Mouse (Mus musculus): Measurements from ENCODE around the gene Gas2l3. TPM values are rescaled to one million over a fixed set of nuclear protein-coding genes. Genes with fewer than 3 reads are reported as not detected.

Gas2l3 gene
- polyA plus RNA-seq, 1 experiment from 2014 or later, result 13.6 TPM

DNA sequence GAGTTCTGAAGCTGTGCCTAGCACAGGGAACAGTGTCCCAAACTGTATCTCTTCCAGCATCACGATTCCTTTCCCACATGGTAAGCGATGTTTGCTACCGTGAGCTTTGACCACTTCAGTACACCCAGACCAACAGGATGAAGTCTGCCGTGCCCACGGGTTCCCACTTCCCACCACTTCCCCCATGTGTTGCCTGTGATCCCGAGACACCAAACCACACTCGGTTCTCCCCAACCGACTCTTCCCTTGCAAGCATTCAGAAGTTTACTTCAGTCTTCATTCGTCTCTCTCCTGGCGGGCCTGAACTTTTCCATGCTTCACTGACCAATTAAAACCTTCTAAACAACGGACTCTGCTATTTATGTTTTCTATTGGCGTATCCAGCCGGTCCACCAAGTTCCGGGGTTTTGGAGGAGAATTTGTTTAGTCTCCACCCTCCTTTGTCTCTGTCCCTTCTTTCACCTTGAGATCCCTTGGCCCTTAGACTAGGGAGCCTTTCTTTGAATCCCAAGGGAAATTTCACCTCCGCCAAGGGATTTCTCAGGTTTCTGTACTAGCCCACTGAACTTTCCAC, 9.4 kb upstream of the Gas2l3 start:
- Histone ChIP-seq H3K4me1 (ENCODE audit: control insufficient read depth, insufficient read depth, low read length) (no peaks in the 10 kb centered on the region), H3K27ac (ENCODE audit: low read length) (no peak overlapping the region), H3K36me3 (ENCODE audit: control insufficient read depth, insufficient read depth, low read length) (no peaks in the 10 kb centered on the region), H3K27me3 (replicated peaks; ENCODE audit: control insufficient read depth, insufficient read depth, low read length) (no peaks in the 10 kb centered on the region), H3K9ac (ENCODE audit: low read depth, low read length) (no peak overlapping the region), H3K4me3 (ENCODE audit: low read length) (no peak overlapping the region), H3K4me2 (ENCODE audit: low read depth, low read length) (no peak overlapping the region), H3K9me3 (ENCODE audit: control insufficient read depth, low read length) (no peaks in the 10 kb centered on the region)
- 80% methylated on average over 15 of the region's 15 CpGs for WGBS
- ATAC-seq, result no peak

DNA sequence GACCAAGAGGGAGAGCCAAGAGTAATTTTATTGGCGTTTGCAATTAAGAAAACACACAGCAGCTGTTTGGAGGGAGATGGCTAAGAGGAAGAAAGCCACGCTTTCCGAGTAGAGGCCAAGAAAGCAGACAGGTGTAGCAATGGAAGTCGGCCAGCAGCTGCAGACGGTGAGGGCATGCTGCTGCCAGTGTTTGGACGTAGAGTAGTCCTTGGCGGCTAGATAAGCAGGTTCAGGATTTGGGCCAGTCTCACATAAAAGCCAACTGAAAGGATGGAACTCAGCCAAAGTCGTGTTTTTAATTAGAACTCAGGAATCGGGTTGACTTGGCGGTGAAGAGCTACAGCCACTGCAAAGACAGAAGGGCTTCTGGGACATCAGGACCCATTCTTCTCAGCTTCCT, 6.6 kb upstream of the Gas2l3 start:
- H3K4me1 ChIP-seq (ENCODE audit: control insufficient read depth, insufficient read depth, low read length), result no peaks in the 10 kb centered on the region
- H3K36me3 ChIP-seq (ENCODE audit: control insufficient read depth, insufficient read depth, low read length), result no peaks in the 10 kb centered on the region
- no peak overlapping the region for H3K4me2 ChIP-seq (ENCODE audit: low read depth, low read length)
- 63% methylated on average over 10 of the region's 10 CpGs for WGBS
- H3K9ac ChIP-seq (ENCODE audit: low read depth, low read length), result no peak overlapping the region
- H3K4me3 ChIP-seq (ENCODE audit: low read length), result no peak overlapping the region
- no peaks in the 10 kb centered on the region for H3K9me3 ChIP-seq (ENCODE audit: control insufficient read depth, low read length)
- ATAC-seq, result peak; percentile 60; the same call in 1 of the 2 replicates
- no peak overlapping the region for H3K27ac ChIP-seq (ENCODE audit: low read length)
- no peaks in the 10 kb centered on the region for H3K27me3 ChIP-seq (replicated peaks; ENCODE audit: control insufficient read depth, insufficient read depth, low read length)

DNA sequence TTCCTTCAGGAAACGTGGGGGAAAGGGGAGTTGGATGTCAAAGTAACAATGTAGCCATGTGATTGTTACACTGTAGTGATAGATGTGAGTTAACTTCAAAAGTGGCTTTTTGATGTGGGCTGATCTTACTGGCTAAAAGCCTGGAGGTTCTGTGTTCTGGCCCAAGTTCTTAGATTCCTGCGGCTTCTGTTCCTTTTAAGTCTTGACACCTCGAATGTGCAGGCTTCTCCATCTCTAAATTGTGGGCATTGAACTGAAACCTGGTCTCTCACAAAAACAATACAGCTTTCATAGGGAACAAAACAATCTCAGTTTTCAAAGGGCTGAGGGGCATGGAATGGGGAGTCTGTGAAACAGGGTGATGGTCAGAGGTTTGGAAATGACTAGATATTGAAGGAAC, 614 bp upstream of the Gas2l3 start:
- H3K27ac ChIP-seq (ENCODE audit: low read length), result peak overlapping the region; percentile 62; the same call in 1 of the 2 replicates

DNA sequence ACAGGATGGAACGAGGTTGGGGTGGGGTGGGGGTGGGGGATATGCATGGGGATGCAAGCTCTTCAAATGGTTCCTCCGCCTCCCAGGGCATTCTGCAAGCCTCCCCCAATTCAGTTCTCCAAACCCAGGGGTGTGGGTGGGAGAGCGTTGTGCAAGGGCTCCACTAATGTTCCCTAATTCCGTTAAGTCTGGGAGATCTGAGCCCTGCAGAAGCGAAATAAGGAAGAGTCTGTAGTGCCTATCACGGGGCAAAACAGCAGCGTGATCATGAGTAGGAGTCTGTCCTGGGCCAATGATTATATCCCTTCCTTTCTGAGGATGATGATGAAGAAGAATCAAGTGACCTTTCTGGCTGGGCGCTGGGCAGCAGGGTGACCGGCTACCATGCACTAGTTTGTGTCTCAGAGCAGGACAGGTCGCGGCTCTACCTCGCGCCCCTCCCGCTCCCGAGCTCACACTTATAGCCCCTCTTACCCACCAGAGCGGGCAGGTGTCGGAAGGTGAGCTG, 598 bp downstream of the Gas2l3 start:
- H3K4me3 ChIP-seq (ENCODE audit: low read length), result peak overlapping the region; percentile 84
- peak overlapping the region; percentile 78 for H3K27ac ChIP-seq (ENCODE audit: low read length)
- peaks cover 13% of the 10 kb centered on the region for H3K4me1 ChIP-seq (ENCODE audit: control insufficient read depth, insufficient read depth, low read length)
- 1% methylated on average over 17 of the region's 17 CpGs for WGBS
- peak overlapping the region; percentile 78 for H3K9ac ChIP-seq (ENCODE audit: low read depth, low read length)
- peak; percentile 49 for ATAC-seq
- H3K36me3 ChIP-seq (ENCODE audit: control insufficient read depth, insufficient read depth, low read length), result 0 out of 2 replicates have a peak, but pooled peaks cover 3% of the 10 kb centered on the region
- H3K27me3 ChIP-seq (replicated peaks; ENCODE audit: control insufficient read depth, insufficient read depth, low read length), result no peaks in the 10 kb centered on the region
- no peaks in the 10 kb centered on the region for H3K9me3 ChIP-seq (ENCODE audit: control insufficient read depth, low read length)
- H3K4me2 ChIP-seq (ENCODE audit: low read depth, low read length), result peak overlapping the region; percentile 87

More for the DNA sequence above, 614 bp upstream of the Gas2l3 start:
- no peak for ATAC-seq
- no peaks in the 10 kb centered on the region for H3K27me3 ChIP-seq (replicated peaks; ENCODE audit: control insufficient read depth, insufficient read depth, low read length)
- 0 out of 2 replicates have a peak, but pooled peaks cover 3% of the 10 kb centered on the region for H3K36me3 ChIP-seq (ENCODE audit: control insufficient read depth, insufficient read depth, low read length)
- 47% methylated on average over 3 of the region's 3 CpGs for WGBS
- peak overlapping the region; percentile 87 for H3K4me2 ChIP-seq (ENCODE audit: low read depth, low read length)
- peak overlapping the region; percentile 78 for H3K9ac ChIP-seq (ENCODE audit: low read depth, low read length)
- H3K4me3 ChIP-seq (ENCODE audit: low read length), result peak overlapping the region; percentile 84
- H3K4me1 ChIP-seq (ENCODE audit: control insufficient read depth, insufficient read depth, low read length), result peaks cover 11% of the 10 kb centered on the region
- no peaks in the 10 kb centered on the region for H3K9me3 ChIP-seq (ENCODE audit: control insufficient read depth, low read length)

DNA sequence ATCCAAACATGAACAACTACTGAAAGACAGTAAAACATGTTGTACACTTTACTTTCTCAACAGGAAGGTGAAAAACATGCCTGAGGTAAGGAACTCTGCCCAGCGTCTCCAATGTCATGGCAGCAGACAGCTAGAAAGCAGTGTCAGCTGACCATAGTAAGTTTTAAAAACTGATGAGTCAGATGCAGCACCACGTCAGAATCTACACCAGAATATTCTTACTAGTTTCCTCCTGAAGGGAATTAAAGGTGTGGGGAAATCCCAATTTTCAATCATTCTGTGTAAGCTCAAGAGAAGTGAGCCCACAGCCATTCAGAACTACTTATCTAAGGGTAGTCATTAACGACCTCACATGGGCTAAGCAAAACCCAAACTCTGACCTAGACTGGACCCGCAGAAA, 1.1 kb downstream of the Gas2l3 start:
- H3K36me3 ChIP-seq (ENCODE audit: control insufficient read depth, insufficient read depth, low read length), result 0 out of 2 replicates have a peak, but pooled peaks cover 3% of the 10 kb centered on the region
- peak overlapping the region; percentile 87 for H3K4me2 ChIP-seq (ENCODE audit: low read depth, low read length)
- H3K9ac ChIP-seq (ENCODE audit: low read depth, low read length), result peak overlapping the region; percentile 78
- 10% methylated on average over 4 of the region's 4 CpGs for WGBS
- no peak overlapping the region for H3K27ac ChIP-seq (ENCODE audit: low read length)
- peak overlapping the region; percentile 84 for H3K4me3 ChIP-seq (ENCODE audit: low read length)
- 0 out of 2 replicates have a peak, but pooled peaks have one; percentile 6 for ATAC-seq
- H3K9me3 ChIP-seq (ENCODE audit: control insufficient read depth, low read length), result no peaks in the 10 kb centered on the region
- H3K27me3 ChIP-seq (replicated peaks; ENCODE audit: control insufficient read depth, insufficient read depth, low read length), result no peaks in the 10 kb centered on the region
- H3K4me1 ChIP-seq (ENCODE audit: control insufficient read depth, insufficient read depth, low read length), result peaks cover 13% of the 10 kb centered on the region

DNA sequence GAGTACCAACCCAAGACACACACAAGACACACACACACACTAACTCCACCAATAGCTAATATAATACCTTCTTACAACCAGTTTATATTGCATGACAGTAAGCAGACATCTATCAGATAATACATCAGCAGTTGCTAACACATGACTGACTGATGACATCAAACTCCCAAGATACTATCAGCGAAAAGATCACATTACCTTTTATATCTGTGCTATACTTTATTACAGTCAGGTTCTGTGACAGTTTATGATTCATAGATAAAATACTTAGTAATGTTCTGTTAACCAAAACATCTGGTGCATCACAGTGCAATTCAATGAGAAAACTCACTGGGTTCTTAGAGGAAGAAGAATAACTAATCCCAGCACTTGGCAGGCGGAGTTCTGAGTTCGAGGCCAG, 1.8 kb downstream of the Gas2l3 start:
- Histone ChIP-seq H3K4me3 (ENCODE audit: low read length) (no peak overlapping the region), H3K4me2 (ENCODE audit: low read depth, low read length) (no peak overlapping the region), H3K4me1 (ENCODE audit: control insufficient read depth, insufficient read depth, low read length) (peaks cover 13% of the 10 kb centered on the region), H3K36me3 (ENCODE audit: control insufficient read depth, insufficient read depth, low read length) (0 out of 2 replicates have a peak, but pooled peaks cover 3% of the 10 kb centered on the region), H3K9ac (ENCODE audit: low read depth, low read length) (no peak overlapping the region), H3K27me3 (replicated peaks; ENCODE audit: control insufficient read depth, insufficient read depth, low read length) (no peaks in the 10 kb centered on the region), H3K27ac (ENCODE audit: low read length) (no peak overlapping the region), H3K9me3 (ENCODE audit: control insufficient read depth, low read length) (no peaks in the 10 kb centered on the region)
- ATAC-seq, result no peak
- WGBS, result 90% methylated on average over 3 of the region's 3 CpGs

DNA sequence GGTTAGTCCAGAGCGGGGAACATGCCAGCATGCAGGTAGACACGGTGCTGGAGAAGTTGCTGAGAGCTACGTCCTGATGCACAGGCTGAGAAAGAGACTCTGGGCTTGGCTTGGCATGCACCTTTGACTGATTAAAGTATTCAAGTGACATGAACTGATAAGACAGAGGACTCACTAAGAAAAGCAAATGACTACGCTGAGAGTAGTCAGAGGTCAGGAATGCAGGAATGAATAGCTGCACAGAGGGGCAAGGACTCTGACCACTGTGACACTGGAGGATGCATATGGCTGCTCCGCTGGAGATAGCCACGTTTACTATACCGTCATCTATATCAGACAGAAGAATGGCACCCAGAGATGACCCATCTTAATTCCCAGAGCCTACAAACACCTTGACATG, 4.4 kb downstream of the Gas2l3 start:
- no peak for ATAC-seq
- WGBS, result 73% methylated on average over 7 of the region's 7 CpGs
- Histone ChIP-seq H3K9me3 (ENCODE audit: control insufficient read depth, low read length) (no peaks in the 10 kb centered on the region), H3K4me2 (ENCODE audit: low read depth, low read length) (no peak overlapping the region), H3K9ac (ENCODE audit: low read depth, low read length) (no peak overlapping the region), H3K36me3 (ENCODE audit: control insufficient read depth, insufficient read depth, low read length) (0 out of 2 replicates have a peak, but pooled peaks cover 3% of the 10 kb centered on the region), H3K27ac (ENCODE audit: low read length) (no peak overlapping the region), H3K27me3 (replicated peaks; ENCODE audit: control insufficient read depth, insufficient read depth, low read length) (no peaks in the 10 kb centered on the region), H3K4me1 (ENCODE audit: control insufficient read depth, insufficient read depth, low read length) (peaks cover 11% of the 10 kb centered on the region), H3K4me3 (ENCODE audit: low read length) (no peak overlapping the region)

DNA sequence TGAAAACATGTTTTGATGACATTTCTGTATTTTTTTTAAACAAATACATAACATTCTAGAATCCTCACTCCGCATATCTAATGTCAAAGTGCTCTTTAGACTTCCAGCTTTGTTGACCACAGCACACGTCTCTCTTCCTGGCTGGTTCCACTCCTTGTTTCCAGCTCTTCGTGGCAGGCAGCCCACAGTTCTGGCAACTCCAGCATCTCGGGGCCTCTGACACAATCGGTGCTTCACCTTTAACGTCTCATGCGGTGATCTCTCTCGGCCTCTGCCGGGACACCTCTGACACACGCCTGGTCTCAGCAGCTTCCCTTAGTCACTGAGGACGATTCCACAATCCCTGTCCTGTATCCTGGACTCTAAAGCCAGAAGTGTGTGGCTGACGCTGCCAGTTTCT, 5.8 kb downstream of the Gas2l3 start:
- no peaks in the 10 kb centered on the region for H3K9me3 ChIP-seq (ENCODE audit: control insufficient read depth, low read length)
- H3K4me1 ChIP-seq (ENCODE audit: control insufficient read depth, insufficient read depth, low read length), result peaks cover 7% of the 10 kb centered on the region; the same call in 1 of the 2 replicates
- no peak overlapping the region for H3K27ac ChIP-seq (ENCODE audit: low read length)
- H3K36me3 ChIP-seq (ENCODE audit: control insufficient read depth, insufficient read depth, low read length), result 0 out of 2 replicates have a peak, but pooled peaks cover 3% of the 10 kb centered on the region
- H3K27me3 ChIP-seq (replicated peaks; ENCODE audit: control insufficient read depth, insufficient read depth, low read length), result no peaks in the 10 kb centered on the region
- ATAC-seq, result no peak
- H3K4me3 ChIP-seq (ENCODE audit: low read length), result no peak overlapping the region
- no peak overlapping the region for H3K9ac ChIP-seq (ENCODE audit: low read depth, low read length)
- WGBS, result 84% methylated on average over 12 of the region's 12 CpGs
- H3K4me2 ChIP-seq (ENCODE audit: low read depth, low read length), result no peak overlapping the region

DNA sequence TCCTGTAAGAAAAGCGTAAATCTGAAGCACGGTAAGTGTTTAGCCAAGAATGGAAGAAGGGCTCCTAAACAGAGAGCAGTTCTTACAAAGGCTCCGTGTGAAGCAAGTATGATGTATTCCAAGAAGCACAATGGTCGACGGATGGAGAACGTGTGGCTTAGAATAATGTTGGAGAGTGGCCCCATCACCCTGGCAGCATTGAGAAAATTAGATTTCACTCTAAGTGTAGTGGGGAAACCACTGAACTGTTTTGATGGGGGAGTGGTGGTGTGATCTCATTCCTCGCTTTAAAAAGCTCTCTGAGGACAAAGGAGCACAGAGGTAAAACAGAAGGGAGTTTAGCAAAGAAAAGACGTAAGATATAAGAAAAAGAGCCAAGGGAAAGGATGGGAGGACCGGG, 6.3 kb downstream of the Gas2l3 start:
- Histone ChIP-seq H3K9ac (ENCODE audit: low read depth, low read length) (no peak overlapping the region), H3K9me3 (ENCODE audit: control insufficient read depth, low read length) (no peaks in the 10 kb centered on the region), H3K4me2 (ENCODE audit: low read depth, low read length) (no peak overlapping the region), H3K27ac (ENCODE audit: low read length) (no peak overlapping the region), H3K36me3 (ENCODE audit: control insufficient read depth, insufficient read depth, low read length) (0 out of 2 replicates have a peak, but pooled peaks cover 3% of the 10 kb centered on the region), H3K27me3 (replicated peaks; ENCODE audit: control insufficient read depth, insufficient read depth, low read length) (no peaks in the 10 kb centered on the region), H3K4me3 (ENCODE audit: low read length) (no peak overlapping the region), H3K4me1 (ENCODE audit: control insufficient read depth, insufficient read depth, low read length) (peaks cover 3% of the 10 kb centered on the region; the same call in 1 of the 2 replicates)
- ATAC-seq, result no peak
- WGBS, result 79% methylated on average over 9 of the region's 9 CpGs
